Mouse (Mus musculus): ENCODE data around the gene Clstn2.

GRCm38 (mm10) chr9:97831216-97831615 is 201.8 kb downstream of the Clstn2 start:
- no peak for TF ChIP-seq CTCF (IDR thresholded peaks at IDR 0.05; ENCODE audit: extremely low read depth, insufficient read length, insufficient replicate concordance, low read depth, low read length)
- TF ChIP-seq POLR2A (IDR thresholded peaks at IDR 0.05; ENCODE audit: low read depth, low read length), result no peak

Measured in small intestine, adult 2 months (tissue).